Mouse (Mus musculus): ENCODE measurements around the gene Gnptg. TPM values are rescaled to one million over a fixed set of nuclear protein-coding genes. Genes with fewer than 3 reads are reported as not detected.
A peak's percentile ranks its signal among the peaks of the same experiment; 100 is the strongest.
"Not testable (repeated sequence)": the region's sequence is repeated elsewhere in the genome, so short reads cannot be mapped to it uniquely, and the experiment has no call there.

The Gnptg gene
- total RNA-seq, 4 experiments from 2014 or later = 48.9 to 57.3 (median 52.2) TPM

DNA sequence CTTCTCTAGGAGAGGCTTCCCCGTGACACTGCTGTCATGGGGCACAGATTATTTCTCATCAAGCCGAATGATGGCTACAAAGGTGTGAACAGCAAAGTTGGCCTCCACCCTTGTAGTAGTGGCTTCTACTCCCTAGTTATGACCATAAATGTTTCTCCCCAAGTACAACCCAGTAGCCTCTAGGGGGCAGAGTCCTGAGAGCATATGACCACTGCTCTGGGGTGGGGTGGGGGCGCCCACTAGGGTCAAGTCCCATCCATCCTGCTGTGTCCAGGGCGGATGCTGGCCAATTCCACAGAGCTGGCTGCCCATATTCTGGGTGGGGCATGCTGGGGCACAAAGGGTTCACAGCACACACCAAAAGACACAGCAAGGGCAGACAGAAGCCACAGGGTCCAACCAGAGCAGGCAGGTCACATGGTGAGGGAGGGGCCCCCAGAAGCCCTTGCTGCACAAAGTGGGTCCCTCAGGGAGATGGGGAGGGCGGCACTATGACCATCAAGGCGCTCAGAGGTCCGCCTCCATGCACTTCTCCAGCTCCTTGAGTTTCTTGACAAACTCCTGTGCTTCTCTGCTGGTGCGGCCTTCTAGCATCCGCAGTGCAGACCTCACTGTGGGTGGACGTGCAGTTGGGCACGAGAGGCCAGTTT, 3.3 kb upstream of the Gnptg start:
- DNase-seq = no peak

DNA sequence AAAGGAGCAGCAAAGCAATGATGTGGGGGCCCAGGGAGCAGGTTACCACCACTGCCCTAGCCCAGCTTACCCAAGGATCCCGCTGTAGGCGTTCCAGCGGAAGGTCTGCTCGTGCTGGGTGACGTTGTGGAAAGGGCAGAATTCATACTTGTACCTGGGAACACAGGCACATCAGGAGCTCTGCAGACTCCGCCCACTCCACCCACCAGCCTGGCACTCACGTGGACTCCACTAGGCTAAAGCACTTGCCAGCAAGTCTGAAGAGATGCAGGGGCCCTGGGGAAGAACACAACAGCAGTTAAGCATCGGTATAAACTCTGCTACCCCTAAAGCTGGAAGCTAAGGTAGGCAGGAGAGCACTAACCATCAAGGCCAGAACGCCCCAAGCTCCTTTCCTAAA, 4.3 kb downstream of the Gnptg start:
- no peak for DNase-seq

DNA sequence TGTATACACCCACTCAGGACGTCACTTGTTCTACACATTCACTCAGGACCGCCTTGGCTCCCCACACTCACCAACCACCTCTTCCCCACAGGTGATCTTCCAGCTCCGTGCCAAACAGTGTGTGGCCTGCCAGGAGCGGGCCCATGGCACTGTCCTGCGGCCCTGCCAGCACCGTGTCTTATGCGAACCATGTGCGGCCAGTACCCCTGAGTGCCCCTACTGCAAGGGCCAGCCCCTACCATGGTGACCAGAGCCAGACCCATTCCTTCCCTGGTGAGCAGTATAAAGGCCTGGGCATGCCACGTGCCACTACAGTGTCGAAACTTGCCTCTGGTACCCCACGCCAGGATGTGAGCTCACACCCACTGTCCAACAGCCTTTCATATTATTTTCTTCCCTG, 8.3 kb downstream of the Gnptg start:
- DNase-seq = not testable (repeated sequence)

DNA sequence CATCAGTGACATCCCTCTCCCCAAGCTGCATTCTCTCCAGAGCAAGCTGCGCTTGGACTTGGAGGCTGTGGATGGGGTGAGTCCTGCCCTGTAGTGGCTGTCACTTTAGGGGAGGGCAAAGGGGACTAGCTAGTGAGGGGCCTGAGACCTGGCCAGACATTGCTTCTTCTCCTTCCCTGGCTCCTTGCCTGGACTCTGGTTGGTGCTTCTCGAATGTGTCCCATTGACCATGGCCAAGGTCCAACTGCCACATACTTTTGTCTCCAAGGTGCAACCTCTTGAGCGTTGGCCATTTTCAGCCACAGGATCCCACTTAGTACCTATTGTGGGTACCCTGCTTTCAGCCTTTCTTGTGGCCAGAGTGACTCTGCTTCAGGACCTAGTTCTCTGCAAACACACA, 9.2 kb downstream of the Gnptg start:
- no peak for DNase-seq

DNA sequence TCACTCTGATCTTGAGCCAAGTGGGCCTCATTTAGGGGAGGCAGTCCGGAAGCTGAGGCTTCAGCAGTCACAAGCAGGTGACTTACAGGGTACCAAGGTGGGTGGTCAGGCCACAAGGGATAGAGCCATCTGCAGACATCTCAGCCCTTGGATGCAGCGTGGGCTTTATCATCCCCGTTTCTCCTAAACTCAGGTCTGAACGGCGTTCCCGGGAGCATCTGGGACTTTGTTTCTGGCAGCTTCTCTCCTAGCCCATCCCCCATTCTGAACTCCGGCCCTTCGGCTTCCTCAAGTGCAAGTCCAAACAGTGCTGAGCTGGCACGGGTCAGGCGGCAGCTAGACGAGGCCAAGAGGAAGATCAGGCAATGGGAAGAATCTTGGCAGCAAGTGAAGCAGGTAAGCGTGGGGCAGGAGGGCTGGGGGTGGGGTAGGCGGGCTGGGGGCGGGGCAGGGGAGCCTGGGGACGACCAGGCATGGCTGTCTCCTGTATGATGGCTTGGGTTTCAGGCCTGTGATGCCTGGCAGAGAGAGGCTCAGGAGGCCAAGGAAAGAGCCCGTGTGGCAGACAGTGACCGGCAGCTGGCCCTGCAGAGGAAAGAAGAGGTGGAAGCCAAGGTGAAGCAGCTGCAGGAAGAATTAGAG, 9.8 kb downstream of the Gnptg start:
- not testable (repeated sequence) for DNase-seq

DNA sequence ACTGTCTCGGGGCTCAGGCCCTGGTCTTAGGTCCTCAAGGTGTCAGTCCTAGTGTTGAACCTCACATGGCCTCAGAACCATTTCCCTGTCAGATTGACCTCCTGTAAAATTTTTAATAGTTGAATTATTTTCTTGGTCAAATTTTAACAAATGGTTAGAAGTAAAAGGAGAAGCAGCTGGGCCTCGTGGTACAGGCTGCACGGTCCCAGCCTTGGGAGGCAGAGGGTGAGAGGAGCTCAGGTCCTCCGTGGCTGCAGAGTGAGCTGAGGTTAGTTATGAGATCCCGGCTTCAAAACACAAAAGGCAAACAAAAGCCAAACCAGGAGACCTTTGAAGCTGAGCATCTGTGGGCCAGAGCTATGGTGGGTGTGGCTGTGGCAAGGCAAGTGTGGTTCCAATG, 11.9 kb downstream of the Gnptg start:
- DNase-seq = no peak

DNA sequence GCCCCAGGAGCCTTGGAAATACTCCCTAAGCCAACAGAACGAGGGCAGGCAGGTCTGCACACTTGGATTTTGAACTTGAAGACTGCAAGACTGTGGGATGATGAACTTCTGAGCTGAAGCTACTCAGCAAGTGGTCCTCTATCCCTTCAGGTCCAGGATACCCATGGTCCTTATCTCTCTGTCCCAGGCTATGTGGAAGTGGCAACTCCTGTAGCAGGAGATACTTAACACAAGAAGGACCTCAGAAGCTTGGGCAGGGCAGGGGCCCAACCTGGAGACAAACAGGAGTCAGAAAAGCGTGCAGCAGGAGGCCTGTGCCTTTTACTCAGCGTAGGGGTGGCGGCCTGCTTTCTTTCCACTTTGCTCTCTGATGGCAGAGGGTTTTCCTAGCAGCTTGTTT, 14.3 kb downstream of the Gnptg start:
- no peak for DNase-seq

DNA sequence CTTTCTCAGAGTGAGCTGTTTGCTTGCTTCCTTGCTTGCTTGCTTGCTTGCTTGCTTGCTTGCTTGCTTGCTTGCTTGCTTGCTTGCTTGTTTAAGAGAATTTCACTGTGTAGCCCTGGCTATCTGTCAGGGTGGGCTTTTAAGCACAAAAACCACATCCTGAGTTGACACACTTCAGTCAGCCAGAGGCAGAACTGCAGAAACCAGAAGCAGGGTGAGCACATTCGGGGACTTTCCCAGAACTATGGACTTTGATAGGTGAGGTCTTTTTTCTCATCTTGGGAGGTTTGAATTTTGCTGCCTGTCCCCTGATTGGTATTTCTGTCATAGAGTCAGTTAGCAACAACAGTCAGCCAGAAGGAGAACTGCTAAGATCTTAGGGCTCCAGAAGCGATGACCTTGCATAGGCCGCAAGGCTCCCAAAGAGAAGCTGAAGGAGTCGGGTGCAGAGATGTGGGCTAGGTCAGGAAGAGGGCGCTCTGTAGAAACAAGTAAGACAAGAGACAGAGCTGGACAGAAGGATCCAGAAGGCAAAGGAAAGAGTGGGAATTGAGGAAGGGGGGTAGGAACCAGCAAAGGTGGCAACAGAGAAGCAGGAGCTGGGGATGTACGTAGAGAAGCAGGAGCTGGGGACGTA, 15.2 kb downstream of the Gnptg start:
- DNase-seq = no peak

DNA sequence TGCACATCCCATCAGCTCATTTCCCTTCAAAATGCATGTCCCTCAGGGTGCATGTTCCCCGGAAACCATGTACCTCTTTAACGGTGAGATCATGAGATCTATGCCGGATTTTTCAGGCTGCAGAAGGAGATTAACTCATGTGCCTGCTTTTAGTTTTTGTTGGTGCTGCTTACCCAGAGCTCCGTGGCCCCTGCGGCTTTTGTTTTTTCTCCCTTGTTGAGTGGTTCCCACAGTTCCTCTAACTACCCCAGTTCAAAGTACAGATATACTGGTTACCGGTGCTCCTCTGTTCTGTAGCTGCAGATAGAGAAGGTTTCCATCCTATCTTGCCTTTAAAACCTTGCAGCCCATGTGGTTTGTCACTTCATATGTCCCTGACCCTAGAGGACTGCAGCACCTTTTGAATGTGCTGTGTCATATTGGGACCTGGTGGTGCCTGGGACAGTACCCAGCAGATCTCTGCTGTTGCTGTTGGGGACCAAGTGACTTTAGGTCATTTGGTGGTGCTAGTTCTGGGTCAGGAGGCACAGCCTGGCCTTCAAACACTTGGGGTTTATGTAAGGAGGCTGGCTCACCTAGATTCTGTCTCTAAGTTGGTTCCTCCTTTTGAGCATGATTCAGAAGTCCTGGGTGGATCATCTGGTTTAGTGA, 16.8 kb downstream of the Gnptg start:
- no peak for DNase-seq

DNA sequence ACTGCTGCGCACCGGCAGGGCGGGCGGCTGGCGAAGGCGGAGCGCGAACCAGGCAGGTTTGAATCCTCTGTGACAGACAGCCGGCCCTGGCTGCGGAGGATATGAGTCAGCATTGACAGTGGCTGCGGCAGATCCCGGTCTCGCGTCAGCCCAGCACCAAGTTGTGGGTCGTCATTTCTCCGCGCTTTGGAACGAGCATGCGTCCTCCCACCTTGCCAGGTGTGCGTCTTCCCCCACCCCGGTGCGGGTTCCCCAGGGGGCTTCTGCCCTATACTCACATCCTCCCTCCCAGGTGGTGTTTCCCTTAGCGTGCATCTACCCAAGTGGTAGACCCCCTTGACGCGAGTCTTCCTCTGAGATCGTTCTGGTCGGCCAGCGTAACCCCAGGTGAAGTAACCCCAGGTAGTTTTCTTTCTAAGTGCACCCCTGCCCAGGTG, 17.4 kb downstream of the Gnptg start:
- DNase-seq = peak; percentile 29

DNA sequence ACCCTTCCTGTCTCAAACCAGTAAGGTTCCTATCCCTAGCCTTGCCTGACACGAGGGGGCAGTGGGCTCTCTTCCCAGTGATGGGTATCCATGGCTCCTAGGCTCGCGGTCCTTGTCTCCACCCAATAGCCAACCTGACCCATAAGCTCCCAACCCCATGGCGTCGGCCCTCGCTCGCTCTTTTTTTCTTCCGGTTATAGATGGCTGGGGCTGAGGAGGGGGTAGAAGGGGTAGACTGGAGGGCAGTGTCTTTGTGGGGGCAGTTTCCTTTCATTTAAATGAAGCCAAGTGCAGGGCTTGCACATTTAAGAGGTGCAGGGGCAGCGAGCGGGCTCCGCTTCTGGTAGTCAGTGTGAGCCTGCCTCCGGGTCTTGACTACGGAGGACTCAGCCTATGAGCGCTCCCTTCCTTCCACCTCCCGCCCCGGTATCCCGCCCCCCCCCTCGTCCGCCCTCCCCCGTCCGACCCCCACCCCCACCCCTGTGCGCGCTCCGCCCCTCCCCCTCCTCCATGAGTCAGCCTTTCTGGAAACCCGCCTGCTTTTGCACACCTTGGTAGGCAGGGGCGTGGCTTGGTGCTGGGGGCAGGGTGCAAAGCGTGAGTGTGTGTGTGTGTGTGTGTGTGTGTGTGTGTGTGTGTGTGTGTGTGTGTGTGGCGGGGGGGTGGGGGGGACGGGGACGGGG, 18.0 kb downstream of the Gnptg start:
- DNase-seq = peak; percentile 50

DNA sequence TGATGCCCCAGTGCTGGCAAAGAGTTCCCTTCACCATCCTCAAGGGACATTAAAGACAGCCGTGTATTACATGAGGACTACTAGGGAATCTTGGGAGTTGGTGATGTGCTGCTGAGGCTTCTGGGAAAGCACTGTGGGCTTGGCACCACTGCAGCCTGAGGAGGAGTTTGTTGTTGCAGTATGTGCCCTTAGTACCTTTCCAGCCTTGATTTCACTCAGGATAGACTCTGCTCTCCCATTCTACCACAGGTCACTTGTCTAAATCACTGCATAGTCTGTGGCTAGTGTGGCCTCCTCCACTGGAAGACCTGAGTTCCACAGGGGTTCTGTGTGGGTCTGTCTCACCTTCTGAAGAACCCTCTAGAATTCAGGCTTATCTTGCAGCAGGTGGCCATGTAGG, 19.2 kb downstream of the Gnptg start:
- no peak for DNase-seq

DNA sequence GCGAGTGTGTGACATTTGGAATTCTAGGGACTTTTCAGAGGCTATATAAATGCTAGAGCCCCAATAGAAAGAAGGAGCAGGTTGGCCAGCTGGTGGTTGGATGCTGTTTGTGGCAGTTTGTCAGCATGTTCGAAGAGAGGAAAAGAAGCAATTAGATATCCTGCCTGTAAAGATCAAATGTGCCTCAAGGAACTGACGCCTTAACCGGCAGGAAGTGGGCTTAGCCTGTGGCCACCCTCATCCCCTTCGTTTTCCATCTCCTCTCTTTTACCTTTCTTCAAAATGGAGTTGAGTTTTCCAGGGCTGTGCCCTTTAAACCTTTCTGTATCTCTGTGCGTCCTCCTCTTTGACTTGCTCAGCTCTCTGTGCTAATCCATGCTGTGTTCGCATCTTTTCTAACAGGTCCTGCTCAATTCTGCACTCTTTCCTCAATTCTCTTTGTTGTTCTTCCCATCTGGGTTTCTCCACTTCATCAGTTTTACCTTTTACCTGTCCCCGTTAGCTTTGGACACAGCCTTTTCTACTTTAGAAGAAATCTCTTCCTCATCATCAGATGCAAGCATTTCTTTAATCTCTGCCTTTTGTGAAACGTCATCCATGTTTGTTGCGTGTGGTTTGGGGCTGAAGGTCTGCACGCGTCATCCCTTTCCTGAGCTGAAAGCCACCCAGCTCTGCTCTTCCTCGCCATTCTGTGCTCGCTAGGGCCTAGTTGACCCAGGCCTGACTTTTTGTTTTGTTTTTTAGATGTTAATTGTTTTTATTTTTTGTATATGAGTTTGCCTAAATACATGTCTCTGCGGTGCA, 20.2 kb downstream of the Gnptg start:
- no peak for DNase-seq

DNA sequence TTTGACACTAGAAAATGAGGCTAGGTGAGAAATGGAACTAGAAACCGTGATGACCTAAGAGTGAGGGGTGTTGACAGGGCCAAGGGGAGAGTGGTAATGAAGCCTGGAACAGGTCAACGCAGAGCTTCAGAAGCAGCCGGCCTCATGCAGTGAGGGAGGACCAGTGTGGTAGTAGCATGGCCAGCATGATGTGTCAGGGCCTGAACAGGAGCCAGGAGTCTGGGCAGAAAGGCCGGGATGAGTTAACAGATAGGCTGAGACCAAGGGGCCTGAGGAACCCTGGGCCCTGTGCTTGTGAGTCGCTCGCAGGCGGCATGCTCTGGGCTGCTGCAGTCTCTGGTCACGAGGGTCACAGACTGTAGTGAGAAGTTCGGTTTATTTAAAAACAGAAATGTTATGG, 21.0 kb downstream of the Gnptg start:
- no peak for DNase-seq

DNA sequence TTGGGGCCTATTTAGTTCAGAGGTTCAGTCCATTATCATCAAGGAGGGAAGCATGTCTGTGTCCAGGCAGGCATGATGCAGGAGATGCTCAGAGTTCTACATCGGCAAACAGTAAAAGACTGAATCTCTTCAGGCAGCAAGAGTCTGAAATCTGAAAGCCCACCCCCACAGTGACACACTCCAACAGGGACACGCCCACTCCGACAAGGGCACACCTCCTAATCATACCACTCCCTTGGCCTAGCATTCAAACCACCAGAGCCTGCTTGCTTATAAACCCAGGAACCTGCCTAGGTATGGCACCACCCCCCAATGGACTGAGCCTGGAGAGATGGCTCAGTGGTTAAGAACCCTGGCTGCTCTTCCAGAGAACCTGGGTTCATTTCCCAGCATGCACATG, 24.5 kb downstream of the Gnptg start:
- no peak for DNase-seq

DNA sequence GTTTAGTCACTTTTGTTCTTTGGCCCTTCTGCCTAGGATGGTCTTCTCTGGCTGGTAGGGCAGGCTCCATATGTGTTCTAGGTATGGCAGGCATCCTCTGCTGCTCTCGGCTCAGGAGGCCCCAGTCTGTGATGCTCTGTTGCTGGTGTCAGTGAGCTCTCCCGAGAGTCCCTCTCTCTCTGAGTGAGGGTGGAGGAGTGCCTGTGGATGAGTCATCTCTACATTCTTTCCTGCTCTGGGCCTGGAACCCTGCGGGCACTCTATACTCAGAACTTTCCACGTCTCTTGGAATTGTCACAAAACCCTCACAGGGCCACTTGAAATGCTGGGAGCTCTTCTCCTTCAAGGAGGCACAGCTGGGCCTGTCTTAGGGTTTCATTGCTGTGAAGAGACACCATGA, 28.2 kb downstream of the Gnptg start:
- no peak for DNase-seq

DNA sequence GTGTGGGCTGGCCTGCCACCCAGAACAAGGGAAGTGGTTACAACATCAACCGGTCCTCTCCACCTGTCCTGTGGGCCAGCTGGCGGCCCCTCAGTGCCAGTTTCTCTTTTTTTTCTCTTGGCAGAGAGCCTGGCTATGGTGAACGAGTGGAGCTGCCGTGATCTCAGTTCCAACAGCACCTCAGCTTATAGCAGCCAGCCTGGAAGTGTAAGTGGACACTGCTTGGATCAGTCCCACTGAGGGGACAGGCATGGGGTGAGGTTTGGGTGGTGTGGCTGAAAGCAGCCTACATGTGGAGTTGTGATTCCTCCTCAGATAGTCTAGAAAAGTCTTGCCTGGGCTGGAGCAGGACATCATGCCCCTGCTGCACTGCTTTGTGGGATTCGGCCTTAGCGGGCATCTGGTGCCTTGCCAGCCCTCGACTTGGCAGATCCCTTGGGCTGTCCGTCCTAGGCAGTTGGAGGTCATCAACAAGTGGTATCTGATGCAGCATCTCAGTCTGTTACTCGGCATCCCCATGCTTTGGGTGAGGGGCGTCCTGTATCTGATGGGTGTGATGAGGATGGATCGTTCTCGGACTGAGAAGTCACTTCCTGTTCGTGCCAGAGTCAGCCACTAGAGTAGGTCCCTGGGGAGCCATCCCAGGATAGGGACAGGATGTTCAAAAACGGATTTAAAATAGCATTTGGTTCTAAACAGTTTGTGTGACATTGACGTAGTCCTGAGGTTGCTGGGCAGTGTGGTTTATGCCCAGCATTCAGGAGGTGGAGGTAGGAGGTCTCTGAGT, 29.1 kb downstream of the Gnptg start:
- no peak for DNase-seq

DNA sequence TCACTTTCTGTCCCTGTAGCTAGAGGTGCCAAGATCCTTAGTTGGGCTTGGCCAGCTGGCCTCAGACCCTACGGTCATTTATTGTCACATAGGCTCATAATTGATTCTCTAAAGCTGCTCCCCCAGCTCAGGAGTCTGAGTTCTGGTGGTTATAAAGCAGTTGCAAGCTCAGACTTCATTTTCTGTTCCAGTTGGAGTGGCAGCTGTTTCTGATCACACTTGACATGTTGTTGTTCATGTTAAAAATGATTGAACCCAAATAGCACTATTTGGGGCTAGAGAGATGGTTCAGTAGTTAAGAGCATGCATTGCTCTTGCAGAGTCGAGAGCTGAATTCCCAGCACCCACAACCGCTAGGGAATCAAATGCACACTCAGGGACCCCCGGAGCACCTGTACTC, 29.9 kb downstream of the Gnptg start:
- no peak for DNase-seq

DNA sequence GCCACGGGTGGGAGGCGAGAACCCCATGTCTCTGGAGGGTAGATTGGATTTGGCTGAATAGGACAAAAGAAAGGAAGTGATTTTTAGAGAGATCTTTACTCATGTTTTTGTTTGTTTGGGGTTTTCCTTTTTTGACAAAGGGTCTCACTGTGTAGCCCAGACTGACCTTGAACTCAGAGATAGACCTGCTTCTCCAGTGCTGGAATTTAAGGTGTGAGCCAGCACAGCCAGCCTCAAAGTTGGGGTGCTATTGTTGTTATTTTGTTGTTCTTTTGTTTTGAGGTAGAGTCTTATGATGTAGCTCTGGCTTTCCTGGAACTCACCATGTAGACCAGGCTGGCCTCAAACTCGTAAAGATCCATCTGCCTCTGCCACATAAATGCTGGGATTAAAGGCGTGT, 37.5 kb downstream of the Gnptg start:
- DNase-seq = no peak

DNA sequence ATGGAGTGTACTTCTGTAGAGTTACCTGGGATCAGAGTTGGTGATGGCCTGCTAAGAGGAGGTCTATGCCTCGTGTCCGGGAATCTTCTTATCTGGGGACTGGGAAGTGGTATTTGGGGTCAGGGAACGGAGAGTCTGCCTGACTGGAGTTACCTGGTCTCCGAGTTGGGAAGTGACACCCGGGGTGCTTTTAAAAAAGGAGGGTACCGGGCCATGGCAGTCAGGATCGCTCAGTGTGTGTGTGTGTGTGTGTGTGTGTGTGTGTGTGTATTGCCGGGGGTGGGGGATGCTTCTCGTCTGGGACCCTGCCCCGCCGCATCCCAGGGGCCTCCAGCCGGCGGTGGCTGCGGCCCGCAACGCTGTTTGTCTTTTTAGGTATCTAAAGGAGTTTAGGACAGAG, 50.8 kb downstream of the Gnptg start:
- DNase-seq = no peak

All from adrenal gland, adult 8-10 months (tissue).